Mouse (Mus musculus): ENCODE results near the gene Pms2. TPM values are rescaled to one million over a fixed set of nuclear protein-coding genes. Genes with fewer than 3 reads are reported as not detected.

The Pms2 gene
- polyA plus RNA-seq, 1 experiment: 4.0 TPM

Other genes starting within 250 kb of the Pms2 start
- 5.6 and 8.6 TPM in 2 replicates for gene Usp42, start 177.7 kb upstream of the Pms2 start, polyA plus RNA-seq (2012; rRNA removed)
- 15.4 and 16.7 TPM in 2 replicates for gene Eif2ak1, start 92.2 kb upstream of the Pms2 start, polyA plus RNA-seq (2012; rRNA removed)
- gene Ankrd61, start 12.3 kb upstream of the Pms2 start, polyA plus RNA-seq (2012; rRNA removed): 0.89 and 1.3 TPM in 2 replicates
- gene Aimp2, start 117 bp upstream of the Pms2 start, polyA plus RNA-seq (2012; rRNA removed): 38.5 and 41.5 TPM in 2 replicates
- 0.24 TPM in 1 of 2 replicates, not detected in the other for gene Gm42421, start 18.2 kb downstream of the Pms2 start, polyA plus RNA-seq (2012; rRNA removed)
- gene Rsph10b, start 23.1 kb downstream of the Pms2 start, polyA plus RNA-seq (2012; rRNA removed): 2.0 and 2.8 TPM in 2 replicates
- gene Ccz1, start 104.9 kb downstream of the Pms2 start, polyA plus RNA-seq (2012; rRNA removed): 18.0 and 18.2 TPM in 2 replicates
- not detected in 2 replicates for gene Ocm, start 116.7 kb downstream of the Pms2 start, polyA plus RNA-seq (2012; rRNA removed)
- 11.7 and 13.1 TPM in 2 replicates for gene Lmtk2, start 190.5 kb downstream of the Pms2 start, polyA plus RNA-seq (2012; rRNA removed)

Measured in gonadal fat pad, adult 2 months (tissue).